Mouse (Mus musculus) layer of hippocampus, postnatal 25 days (tissue): ENCODE results near the gene Tspan11. TPM values are rescaled to one million over a fixed set of nuclear protein-coding genes. Genes with fewer than 3 reads are reported as not detected.
A peak's percentile ranks its signal among the peaks of the same experiment; 100 is the strongest.

Experiments
- DNase-seq, 2 experiments: peaks; one replicate each; pipeline ENCODE4 v3.0.0; 2022; ENCODE audit warnings: mixed read lengths in 2 of 2, low spot score in 1 of 2; ENCODE audit errors: extremely low spot score in 1 of 2
- total RNA-seq, 2 experiments: library from RNA; stranded (reverse); gene quantifications; 2 replicates each; pipeline ENCODE4 v1.2.3; 2021

Tspan11 gene
- total RNA-seq, result 1 to 10 TPM; 2.6 TPM

GRCm38 (mm10) chr6:127887511-127888421, at the start of gene Tspan11:
Gene Tspan11, plus strand, starts transcription at chr6:127887589.
- peak; percentile 35 to 40 for DNase-seq

DNA sequence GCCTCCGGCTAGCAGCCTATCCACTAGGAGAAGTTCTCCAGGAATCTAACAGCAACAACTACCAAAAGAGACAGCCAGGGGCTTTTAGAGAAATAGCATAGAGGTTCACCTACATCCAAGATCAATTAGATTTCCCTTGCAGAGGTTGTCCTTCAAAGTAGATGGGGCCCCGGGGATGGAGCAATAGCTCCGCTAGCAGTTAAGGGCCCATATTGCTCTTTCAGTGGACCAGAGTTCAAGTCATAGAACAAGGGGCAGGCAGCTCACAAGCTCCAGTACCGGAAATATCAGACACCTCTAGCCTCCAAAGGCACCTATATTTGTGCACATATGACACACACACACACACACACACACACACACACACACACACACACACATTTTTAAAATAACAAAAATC, 49.5 kb upstream of the Tspan11 start:
- no peak for DNase-seq

DNA sequence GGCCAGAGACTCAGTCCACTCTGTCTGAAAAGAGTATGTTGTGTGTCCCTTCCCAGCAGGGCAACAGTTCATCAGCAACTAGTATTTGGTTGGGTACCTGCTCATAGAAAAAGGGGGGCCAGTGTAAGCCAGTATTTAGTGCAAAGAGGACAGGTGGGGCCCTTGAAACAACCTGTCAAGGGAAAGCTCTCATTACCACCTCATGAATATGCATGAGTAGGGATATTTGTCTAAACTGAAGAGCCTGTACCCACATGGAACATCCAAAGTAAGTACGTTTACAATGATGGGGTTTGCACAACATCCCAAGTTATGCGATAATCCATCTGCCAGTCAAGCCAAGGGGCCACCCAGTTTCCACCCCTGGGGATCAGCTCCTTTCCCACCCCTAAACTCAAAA, 47.9 kb upstream of the Tspan11 start:
- DNase-seq, result no peak

DNA sequence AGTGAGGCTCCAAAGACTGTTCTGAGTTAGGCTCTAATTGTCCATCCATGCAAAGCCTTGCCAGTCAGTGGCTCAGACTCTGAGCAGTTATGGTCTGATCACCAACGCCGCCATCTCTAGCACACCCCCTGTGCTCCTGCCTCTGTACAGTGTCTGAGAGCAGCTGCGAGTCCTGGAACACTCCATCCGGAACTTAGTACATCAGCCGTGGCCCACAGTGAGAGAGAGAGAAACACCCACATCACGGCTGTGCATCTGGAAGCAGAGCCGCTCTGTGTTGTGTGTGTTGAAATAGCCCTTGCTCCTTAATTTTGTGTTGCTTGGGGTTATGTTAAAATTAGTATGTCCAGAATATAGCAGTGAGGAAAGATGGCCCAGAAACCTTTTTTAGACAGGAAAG, 47.2 kb upstream of the Tspan11 start:
- DNase-seq, result no peak

GRCm38 (mm10) chr6:127841326-127841725, 46.1 kb upstream of the Tspan11 start:
- no peak for DNase-seq

- no peak for DNase-seq
Observed at GRCm38 (mm10) chr6:127846521-127846920, 40.9 kb upstream of the Tspan11 start.

- no peak for DNase-seq
Observed at GRCm38 (mm10) chr6:127849496-127849895, 37.9 kb upstream of the Tspan11 start.

- DNase-seq, result no peak
Observed at GRCm38 (mm10) chr6:127851611-127852010, 35.8 kb upstream of the Tspan11 start.

GRCm38 (mm10) chr6:127853241-127853640, 34.1 kb upstream of the Tspan11 start:
- DNase-seq, result no peak

- DNase-seq, result no peak
Observed at GRCm38 (mm10) chr6:127853771-127854687, 33.4 kb upstream of the Tspan11 start.

DNA sequence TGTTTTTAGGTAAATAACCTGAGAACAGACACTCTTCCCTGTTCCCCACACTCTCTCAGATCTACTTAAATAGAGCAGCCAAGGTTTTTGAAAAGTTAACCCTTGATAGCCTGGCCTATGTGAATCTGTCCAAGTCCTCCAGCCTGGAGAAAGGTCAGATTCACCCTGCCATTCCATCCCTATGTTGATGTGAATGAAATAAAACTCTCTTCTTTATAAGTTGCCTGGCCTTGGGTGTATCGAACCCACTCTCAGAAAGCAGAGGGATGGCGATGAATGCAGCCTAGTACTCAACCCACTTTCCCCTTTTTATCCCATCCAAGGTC, 32.7 kb upstream of the Tspan11 start:
- DNase-seq, result no peak

DNA sequence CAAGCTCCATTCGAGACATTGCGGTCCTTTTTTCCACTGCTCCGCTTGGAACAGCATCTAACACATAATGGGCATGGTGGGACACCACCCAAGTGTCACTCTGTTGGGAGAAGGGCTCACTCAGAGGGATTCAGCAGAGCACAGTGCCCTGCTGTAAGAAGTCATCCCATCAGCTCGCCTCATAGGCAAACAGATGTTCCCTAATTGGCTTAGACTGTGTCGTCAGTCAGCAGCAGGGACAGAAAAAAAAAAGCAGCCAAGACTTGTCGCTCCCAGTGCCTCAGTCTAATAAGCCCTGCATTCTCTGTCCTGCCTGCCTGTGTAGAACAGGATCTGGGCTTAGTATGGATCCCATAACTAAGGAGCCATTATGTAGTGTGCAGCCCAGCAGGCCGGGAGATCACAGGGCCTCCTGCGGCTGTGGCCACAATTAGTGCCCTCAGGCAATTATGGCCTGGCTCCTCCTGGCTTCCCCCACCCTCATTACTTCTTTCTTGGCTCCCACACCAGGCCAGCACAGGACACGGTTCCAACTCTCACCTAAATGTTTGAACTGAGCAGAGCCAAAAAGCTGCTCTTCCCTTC, 31.6 kb upstream of the Tspan11 start:
- DNase-seq, result no peak

- no peak for DNase-seq
Observed at GRCm38 (mm10) chr6:127861951-127862350, 25.4 kb upstream of the Tspan11 start.

- no peak for DNase-seq
Observed at GRCm38 (mm10) chr6:127865391-127865790, 22.0 kb upstream of the Tspan11 start.

DNA sequence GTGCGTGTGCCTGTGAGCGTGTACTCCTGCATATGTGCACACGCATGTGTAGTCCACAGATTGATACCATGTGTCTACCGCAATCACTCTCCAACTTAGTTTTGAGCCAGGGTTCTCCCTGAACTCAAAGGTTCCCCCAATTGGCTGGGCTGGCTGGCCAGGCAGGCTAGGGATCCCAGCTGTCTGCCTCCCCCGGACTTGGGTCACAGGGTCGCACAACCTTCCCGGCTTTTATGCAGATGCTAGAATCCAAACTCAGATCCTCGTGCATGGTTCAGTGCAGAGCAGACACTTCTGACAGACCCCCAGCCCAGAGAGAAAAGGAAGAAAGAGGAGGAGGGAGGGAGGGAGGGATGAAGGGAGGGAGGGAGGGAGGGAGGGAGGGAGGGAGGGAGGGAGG, 18.8 kb upstream of the Tspan11 start:
- DNase-seq, result no peak

DNA sequence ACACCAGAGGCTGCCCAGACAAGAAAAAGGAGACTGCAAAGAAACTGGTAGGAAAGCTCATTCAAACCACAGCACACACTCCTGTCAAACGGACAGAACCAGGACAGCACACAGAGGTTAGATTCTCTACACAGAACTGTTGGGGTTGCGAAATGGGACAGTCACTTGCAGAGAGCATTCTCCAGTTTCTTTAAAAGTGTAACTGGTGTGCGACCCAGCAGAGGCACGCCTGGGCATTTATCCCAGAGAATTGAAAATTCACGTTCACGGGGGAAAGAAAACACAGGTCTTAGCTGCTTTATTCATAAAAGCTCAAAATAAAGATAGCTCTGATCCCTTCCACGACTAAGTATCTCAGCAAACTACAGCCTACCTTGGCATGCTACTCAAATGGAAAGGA, 18.3 kb upstream of the Tspan11 start:
- DNase-seq, result no peak

- no peak for DNase-seq
Observed at GRCm38 (mm10) chr6:127870345-127871324, 16.8 kb upstream of the Tspan11 start.

- no peak for DNase-seq
Observed at GRCm38 (mm10) chr6:127871436-127871835, 16.0 kb upstream of the Tspan11 start.

DNA sequence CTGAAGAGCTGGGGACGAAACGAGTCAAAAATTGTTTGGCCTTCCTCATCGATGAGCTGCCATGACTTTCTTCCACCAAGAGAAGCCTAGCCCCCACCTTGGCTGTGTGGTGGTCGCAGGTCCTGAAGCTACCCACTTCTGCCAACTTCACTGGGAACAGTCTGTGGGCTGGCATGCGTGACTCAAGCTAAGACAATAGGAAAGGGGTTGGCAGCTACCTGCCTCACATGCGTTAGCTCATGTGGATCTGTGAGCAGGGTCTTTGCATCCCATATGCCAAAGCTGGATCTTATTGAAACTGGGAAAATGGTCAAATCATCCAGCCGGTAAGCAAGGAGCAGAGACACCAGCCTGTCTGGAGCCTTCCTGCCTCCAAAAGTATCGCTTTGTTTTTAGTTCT, 14.8 kb upstream of the Tspan11 start:
- DNase-seq, result no peak

GRCm38 (mm10) chr6:127875883-127876282, 11.5 kb upstream of the Tspan11 start:
- DNase-seq, result no peak
